Comparison of ENCODE assay signal across 8 mouse cellular contexts in the genomic region with DNA sequence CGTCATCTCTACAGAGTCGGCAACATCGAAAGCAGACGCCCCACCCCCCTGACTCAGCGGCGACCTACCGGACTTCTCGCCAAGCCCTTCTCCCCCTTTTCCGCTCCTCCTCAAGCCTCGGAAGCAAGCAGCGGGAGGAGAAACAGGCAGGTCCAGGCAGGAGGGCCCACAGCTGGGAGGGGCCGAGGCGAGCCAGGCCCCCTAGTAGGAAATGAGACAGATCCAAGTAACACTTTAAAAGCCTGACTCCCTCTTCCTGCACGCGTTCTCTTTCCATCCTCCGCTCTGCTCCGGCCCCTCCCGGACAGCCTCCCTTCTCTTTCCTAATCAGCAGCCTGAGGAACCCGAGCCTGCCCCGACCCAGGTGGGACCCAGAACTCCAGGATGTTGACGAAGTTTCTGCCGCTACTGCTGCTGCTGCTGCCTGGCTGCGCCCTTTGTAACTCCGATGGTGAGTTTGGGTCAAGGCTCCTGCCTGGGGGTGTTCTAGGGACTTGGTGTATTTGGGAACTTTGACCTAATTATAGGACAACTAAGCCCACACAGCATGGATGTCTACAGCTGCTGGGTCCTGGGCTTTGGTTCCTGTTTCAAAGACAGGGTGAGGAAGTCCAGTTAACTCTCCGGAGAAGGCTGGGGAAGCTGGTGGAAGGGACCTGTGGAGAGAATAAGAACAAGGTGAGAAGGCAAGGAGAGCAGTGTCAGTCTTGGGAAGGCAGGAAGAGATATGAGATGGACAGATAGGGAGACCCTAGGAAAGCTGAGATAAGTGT. TPM values are rescaled to one million over a fixed set of nuclear protein-coding genes. Genes with fewer than 3 reads are reported as not detected.
DNase-seq lines count a peak whose midpoint lies in the region; ATAC-seq and TF ChIP-seq lines count a peak whose summit lies in the region.

TSS of gene Procr (plus strand) at position 104 of the 773 bp plus-strand sequence.

- TF ChIP-seq POLR2A in small intestine, adult 2 months (IDR thresholded peaks at IDR 0.05; ENCODE audit: low read depth, low read length) = no peak

- H3K27me3 ChIP-seq in embryonic facial prominence, embryonic 10.5 days (replicated peaks; ENCODE audit: low read depth, poor library complexity, severe bottlenecking) = peaks cover 26% of the 10 kb centered on the region
- H3K27me3 ChIP-seq in lung, postnatal 0 days (replicated peaks; ENCODE audit: insufficient read depth, low read length) = no peaks in the 10 kb centered on the region
- H3K27me3 ChIP-seq in small intestine, adult 2 months (ENCODE audit: control insufficient read depth, insufficient read depth, low read length) = peaks cover 14% of the 10 kb centered on the region; the same call in 1 of the 2 replicates

- H3K27ac ChIP-seq in embryonic facial prominence, embryonic 10.5 days (replicated peaks) = 0 out of 2 replicates have a peak within 1 kb of the TSS, but pooled peaks have one; percentile 21
- no peak within 1 kb of the TSS for H3K27ac ChIP-seq in lung, postnatal 0 days (ENCODE audit: low read length)
- no peak within 1 kb of the TSS for H3K27ac ChIP-seq in small intestine, adult 2 months (ENCODE audit: insufficient read depth, low read depth, low read length)

- H3K4me2 ChIP-seq in lung, postnatal 0 days (replicated peaks; ENCODE audit: low read depth, low read length) = peak within 1 kb of the TSS; percentile 60

- peak; percentile 54 to 65 for DNase-seq in adrenal gland, adult 18-20 months (ENCODE audit: low spot score in 2 of 2)
- DNase-seq in embryonic facial prominence, embryonic 10.5 days (ENCODE audit: low spot score) = peak; percentile 66
- peak; percentile 67 to 70 for DNase-seq in heart, adult 9 months (ENCODE audit: low spot score in 2 of 2)
- peak; percentile 38 to 49 for DNase-seq in kidney, adult 8-10 months
- DNase-seq in lung, postnatal 0 days (ENCODE audit: low spot score) = peak; percentile 73
- no peak for DNase-seq in cerebellum, adult 8-10 months

- TF ChIP-seq CTCF in lung, postnatal 0 days (IDR thresholded peaks at IDR 0.05) = no peak
- no peak for TF ChIP-seq CTCF in small intestine, adult 2 months (IDR thresholded peaks at IDR 0.05; ENCODE audit: extremely low read depth, insufficient read length, insufficient replicate concordance, low read depth, low read length)

- peak; percentile 85 for ATAC-seq in lung, postnatal 0 days
- no peak for ATAC-seq in activated CD4-positive, CD25-positive, alpha-beta regulatory T cell, adult 4 months

- peak within 1 kb of the TSS; percentile 29 for H3K9ac ChIP-seq in lung, postnatal 0 days (replicated peaks; ENCODE audit: low read depth)

- H3K36me3 ChIP-seq in embryonic facial prominence, embryonic 10.5 days (replicated peaks) = no peaks in the 10 kb centered on the region
- H3K36me3 ChIP-seq in lung, postnatal 0 days (ENCODE audit: insufficient read depth, low read length) = no peaks in the 10 kb centered on the region
- no peaks in the 10 kb centered on the region for H3K36me3 ChIP-seq in small intestine, adult 2 months (ENCODE audit: control insufficient read depth, insufficient read depth, low read length)

- H3K4me3 ChIP-seq in embryonic facial prominence, embryonic 10.5 days = peak within 1 kb of the TSS; percentile 58
- peak within 1 kb of the TSS; percentile 39 for H3K4me3 ChIP-seq in lung, postnatal 0 days (ENCODE audit: low read depth, low read length)
- H3K4me3 ChIP-seq in small intestine, adult 2 months (ENCODE audit: low read depth, low read length) = peak within 1 kb of the TSS; percentile 63

- peaks cover 11% of the 10 kb centered on the region for H3K4me1 ChIP-seq in embryonic facial prominence, embryonic 10.5 days
- no peaks in the 10 kb centered on the region for H3K4me1 ChIP-seq in lung, postnatal 0 days (ENCODE audit: insufficient read depth, low read depth, low read length)
- H3K4me1 ChIP-seq in small intestine, adult 2 months (ENCODE audit: control insufficient read depth, insufficient read depth, insufficient read length, low read length) = peaks cover 3% of the 10 kb centered on the region; the same call in 1 of the 2 replicates

- no peaks in the 10 kb centered on the region for H3K9me3 ChIP-seq in embryonic facial prominence, embryonic 10.5 days
- no peaks in the 10 kb centered on the region for H3K9me3 ChIP-seq in lung, postnatal 0 days (ENCODE audit: low read length)

- TF ChIP-seq EP300 in lung, postnatal 0 days (IDR thresholded peaks at IDR 0.05) = no peak

- WGBS in embryonic facial prominence, embryonic 10.5 days = 2% methylated on average over 25 of the region's 25 CpGs
- 2% methylated on average over 25 of the region's 25 CpGs for WGBS in lung, postnatal 0 days
- WGBS in small intestine, adult 2 months = 3% methylated on average over 25 of the region's 25 CpGs

RNA-seq across cellular contexts. Expression of gene Procr, which starts in this region (rescaled TPM):
- total RNA-seq in adrenal gland, adult 18-20 months (2021) = 100 to 1,000 TPM in 1 of 2 experiments, 10 to 100 TPM in 1; 44.9 to 104 TPM
- 1.0 and 1.8 TPM in 2 replicates for polyA plus RNA-seq in embryonic facial prominence, embryonic 10.5 days (2016; fragmentation: Nextera tagmentation; extraction: Ambion mirVana)
- 9.1 and 9.7 TPM in 2 replicates for polyA plus RNA-seq in lung, postnatal 0 days (2015; fragmentation: Nextera tagmentation; extraction: Ambion mirVana)
- polyA plus RNA-seq in small intestine, adult 2 months (2012; rRNA removed) = 4.8 and 6.8 TPM in 2 replicates
- not detected for polyA plus RNA-seq in activated CD4-positive, CD25-positive, alpha-beta regulatory T cell, adult 4 months (2017; shearing (Covaris generic))
